Mouse (Mus musculus) stomach, embryonic 14.5 days (tissue): ENCODE measurements at regions not wholly inside any gene's neighbourhood (a gene's known extent, or its start where the extent isn't known, plus 50 kb on each side); places are given as distances from the start of the nearest gene placed in this dataset.

Experiments
- ATAC-seq: fragments of 200-750 bp; cut with Nextera tagmentation; 2 replicates; pipeline ENCODE4 v1.8.0; 2017; ENCODE audit warnings: low read depth, moderate TSS enrichment; ENCODE audit not compliant: insufficient number of reproducible peaks, insufficient read depth, low FRiP score
- H3K27ac ChIP-seq: fragments of 300-500 bp; sonication (generic); 2 replicates; pipeline ENCODE4 v1.5.1; 2014; ENCODE audit warnings: mild to moderate bottlenecking, low read length, moderate library complexity, mixed read lengths
- H3K27me3 ChIP-seq: fragments of 300-500 bp; sonication (generic); 2 replicates; pipeline ENCODE4 v1.6.1; 2014; ENCODE audit warnings: low read length, control low read depth, mixed read lengths; ENCODE audit not compliant: control insufficient read depth, insufficient read depth
- H3K36me3 ChIP-seq: fragments of 300-500 bp; sonication (generic); 2 replicates; pipeline ENCODE4 v1.6.1; 2014; ENCODE audit warnings: mild to moderate bottlenecking, control low read depth, low read length, moderate library complexity, mixed read lengths; ENCODE audit not compliant: control insufficient read depth, insufficient read depth
- H3K4me1 ChIP-seq: fragments of 300-500 bp; sonication (generic); 2 replicates; pipeline ENCODE4 v1.6.1; 2014; ENCODE audit warnings: low read length, control low read depth, mixed read lengths; ENCODE audit not compliant: control insufficient read depth, insufficient read depth
- H3K4me2 ChIP-seq: fragments of 300-500 bp; sonication (generic); replicated peaks from 2 replicates; pipeline ENCODE4 v1.6.1; 2014; ENCODE audit warnings: low read depth, low read length, control low read depth
- H3K4me3 ChIP-seq: fragments of 300-500 bp; sonication (generic); 2 replicates; pipeline ENCODE4 v1.5.1; 2014; ENCODE audit warnings: low read depth, low read length, control low read depth
- H3K9ac ChIP-seq: fragments of 300-500 bp; sonication (generic); replicated peaks from 2 replicates; pipeline ENCODE4 v1.6.1; 2014; ENCODE audit warnings: low read depth, mild to moderate bottlenecking, control low read depth, low read length, moderate library complexity, mixed read lengths
- H3K9me3 ChIP-seq: fragments of 300-500 bp; sonication (generic); 2 replicates; pipeline ENCODE4 v1.6.1; 2016; ENCODE audit warnings: low read depth, low read length, control low read depth; ENCODE audit not compliant: control insufficient read depth
- WGBS: fragments of 180-500 bp; shearing (Covaris S2); extraction: QIAGEN DNeasy Blood & Tissue Kit; methylation state at CpG from one replicate; pipeline ENCODE4 v1.1.7; 2014; 5-methylcytosine and 5-hydroxymethylcytosine counted together

DNA sequence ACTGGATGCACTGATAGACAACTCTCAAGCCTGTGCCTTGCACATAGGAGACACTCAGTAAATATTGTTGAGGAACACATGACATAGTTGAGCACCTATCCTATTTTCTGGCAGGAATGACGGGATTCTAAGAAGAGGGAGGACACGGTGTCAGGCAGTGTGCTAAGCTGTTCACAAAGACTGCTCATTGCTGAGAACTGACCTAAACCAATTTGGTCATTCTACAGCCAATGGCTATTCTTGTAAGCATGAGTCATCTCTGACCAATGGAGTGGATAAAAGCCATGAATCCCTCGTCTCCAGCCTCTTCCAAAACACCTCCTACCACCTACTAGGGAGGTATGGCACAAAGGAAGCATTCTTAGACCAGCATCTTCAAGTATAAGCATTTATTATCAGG, 75.7 kb upstream of the Kit start:
- H3K4me1 ChIP-seq: no peaks in the 10 kb centered on the region
- ATAC-seq: no peak
- no peaks in the 10 kb centered on the region for H3K27me3 ChIP-seq
- no peak overlapping the region for H3K27ac ChIP-seq
- H3K9me3 ChIP-seq: no peaks in the 10 kb centered on the region
- 83% methylated on average over 3 of the region's 3 CpGs for WGBS
- H3K4me3 ChIP-seq: no peak overlapping the region
- H3K36me3 ChIP-seq: no peaks in the 10 kb centered on the region
- H3K9ac ChIP-seq: no peak overlapping the region
- H3K4me2 ChIP-seq: no peak overlapping the region

DNA sequence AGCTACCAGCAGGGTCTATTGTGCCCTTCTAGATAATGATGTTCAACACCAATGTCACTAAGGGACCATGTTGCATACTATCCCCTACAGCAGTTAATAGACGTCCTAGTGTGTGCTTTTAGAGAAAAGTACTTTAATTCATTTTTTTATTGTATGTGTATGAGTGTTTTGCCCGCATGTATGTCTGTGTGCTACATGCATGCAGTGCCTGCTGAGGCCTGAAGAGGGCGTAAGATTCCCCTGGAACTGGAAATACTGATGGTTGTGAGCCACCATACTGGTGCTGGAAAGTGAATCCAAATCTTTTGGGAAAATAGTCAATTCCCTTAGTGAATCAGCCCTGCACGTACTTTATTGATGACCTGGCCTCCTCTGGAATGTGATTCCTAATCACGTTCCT, 75.0 kb upstream of the Kit start:
- 89% methylated on average over 5 of the region's 5 CpGs for WGBS

DNA sequence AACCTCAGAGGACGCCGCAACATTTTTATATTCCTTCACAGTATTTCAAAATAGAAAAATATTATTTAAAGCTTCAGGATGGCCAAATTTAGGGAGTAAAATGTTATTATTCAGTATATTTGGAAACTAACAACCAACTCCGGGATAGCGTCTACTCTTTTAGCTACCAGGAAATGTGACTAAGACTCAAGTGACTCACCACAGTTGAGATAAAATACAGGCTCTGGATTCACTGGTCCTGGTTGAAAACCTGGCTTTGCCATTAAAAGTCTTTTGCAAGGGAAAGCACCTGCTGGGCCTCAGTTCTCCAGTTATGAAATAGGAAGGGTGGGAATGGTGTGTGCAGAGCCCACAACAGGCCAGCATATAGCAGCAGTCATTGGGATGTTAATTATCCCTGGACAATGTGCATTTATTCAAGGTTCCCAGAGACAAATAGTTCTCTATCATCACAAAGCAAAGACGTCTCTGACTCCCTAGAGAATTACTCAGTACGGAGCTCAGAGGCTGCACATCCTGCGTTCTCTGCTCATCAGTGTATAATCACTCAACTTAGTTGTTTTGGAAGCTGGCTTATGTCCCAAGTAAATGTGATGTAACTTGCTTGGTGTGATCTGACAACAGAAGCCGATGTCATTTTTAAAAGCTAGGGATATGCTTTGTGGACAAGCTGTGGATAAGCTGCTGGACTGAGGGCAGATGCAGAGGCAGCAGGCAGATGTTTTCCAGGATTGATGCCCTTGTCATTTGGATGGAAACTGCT, 73.9 kb upstream of the Kit start:
- no peaks in the 10 kb centered on the region for H3K9me3 ChIP-seq

More for the DNA sequence above, 75.0 kb upstream of the Kit start:
- H3K4me1 ChIP-seq: no peaks in the 10 kb centered on the region
- H3K27me3 ChIP-seq: no peaks in the 10 kb centered on the region
- H3K9ac ChIP-seq: no peak overlapping the region
- H3K9me3 ChIP-seq: no peaks in the 10 kb centered on the region
- no peak for ATAC-seq
- no peak overlapping the region for H3K27ac ChIP-seq
- no peaks in the 10 kb centered on the region for H3K36me3 ChIP-seq
- no peak overlapping the region for H3K4me3 ChIP-seq
- no peak overlapping the region for H3K4me2 ChIP-seq

DNA sequence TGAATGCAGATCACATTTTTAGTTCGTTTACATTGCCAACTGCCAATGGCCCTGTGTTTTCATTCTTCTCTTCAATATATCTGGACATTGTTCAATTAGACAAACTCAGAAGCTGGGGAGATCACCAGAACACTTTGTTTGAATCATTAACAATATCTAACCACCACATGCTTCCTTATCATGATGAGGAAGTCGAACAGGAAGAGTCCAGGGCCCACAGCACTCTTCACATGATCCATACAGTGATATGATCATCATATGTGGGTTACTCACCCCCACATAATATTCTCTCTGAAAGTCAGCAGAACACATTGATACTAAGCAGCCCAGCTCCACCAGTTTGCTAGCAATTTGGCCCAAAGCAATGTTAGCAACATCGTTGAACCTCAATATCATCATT, 71.0 kb upstream of the Kit start:
- 85% methylated on average over 3 of the region's 3 CpGs for WGBS
- no peak overlapping the region for H3K27ac ChIP-seq
- H3K4me3 ChIP-seq: no peak overlapping the region
- H3K4me1 ChIP-seq: no peaks in the 10 kb centered on the region
- no peaks in the 10 kb centered on the region for H3K36me3 ChIP-seq
- no peak for ATAC-seq
- H3K9ac ChIP-seq: no peak overlapping the region
- H3K4me2 ChIP-seq: no peak overlapping the region
- H3K27me3 ChIP-seq: no peaks in the 10 kb centered on the region
- no peaks in the 10 kb centered on the region for H3K9me3 ChIP-seq

More for the DNA sequence above, 73.9 kb upstream of the Kit start:
- Histone ChIP-seq H3K4me1 (no peaks in the 10 kb centered on the region), H3K36me3 (no peaks in the 10 kb centered on the region), H3K4me3 (no peak overlapping the region), H3K4me2 (no peak overlapping the region), H3K27me3 (no peaks in the 10 kb centered on the region), H3K9ac (no peak overlapping the region), H3K27ac (no peak overlapping the region)
- ATAC-seq: no peak
- 72% methylated on average over 8 of the region's 8 CpGs for whole genome bisulfite sequencing

DNA sequence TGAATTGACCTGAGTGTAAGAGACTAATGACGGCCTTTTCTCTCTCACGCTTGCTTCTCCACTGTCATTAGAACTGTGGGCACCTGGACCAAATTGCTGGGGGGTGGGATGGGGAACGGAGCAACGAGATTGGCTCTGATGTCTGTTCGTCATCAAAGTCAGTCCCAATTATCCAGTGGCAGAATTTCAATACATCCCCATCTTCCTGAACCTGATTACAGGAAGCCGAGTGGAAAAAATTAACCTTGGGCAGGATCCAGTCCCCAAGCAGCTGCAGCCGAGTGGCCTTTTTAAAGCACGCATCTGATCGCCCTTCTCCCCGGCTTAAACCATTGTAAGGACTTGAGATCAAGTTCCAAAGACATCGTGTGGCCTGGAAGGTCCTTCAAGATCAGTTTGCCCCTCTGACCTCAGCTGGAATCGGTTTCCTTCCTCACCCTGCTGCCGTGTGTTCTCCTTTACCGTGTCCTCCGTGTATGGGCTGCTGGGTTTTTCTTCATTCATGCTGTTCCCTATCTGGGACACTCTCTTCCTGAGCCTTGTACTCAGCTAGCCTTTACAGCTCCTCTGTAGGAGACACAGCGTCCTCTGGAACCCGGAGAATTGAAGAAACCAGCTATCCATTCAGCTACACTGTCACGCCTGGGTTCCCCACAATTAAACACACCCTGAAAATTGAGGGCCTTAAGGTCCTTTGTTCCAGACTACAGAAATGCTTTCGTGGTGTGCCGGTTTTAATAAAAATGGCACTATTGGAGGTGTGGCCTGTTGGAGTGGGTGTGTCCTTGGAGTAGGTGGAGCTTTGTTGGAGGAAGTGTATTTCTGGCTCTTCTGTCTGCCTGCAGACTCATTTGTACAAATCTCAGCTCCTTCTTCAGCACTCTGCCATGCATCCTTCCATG, 61.9 kb upstream of the Kit start:
- Histone ChIP-seq H3K9ac (no peak overlapping the region), H3K9me3 (no peaks in the 10 kb centered on the region), H3K27me3 (no peaks in the 10 kb centered on the region), H3K4me3 (no peak overlapping the region), H3K4me1 (no peaks in the 10 kb centered on the region), H3K36me3 (no peaks in the 10 kb centered on the region), H3K27ac (no peak overlapping the region), H3K4me2 (no peak overlapping the region)
- 87% methylated on average over 20 of the region's 20 CpGs for WGBS
- no peak for ATAC-seq

DNA sequence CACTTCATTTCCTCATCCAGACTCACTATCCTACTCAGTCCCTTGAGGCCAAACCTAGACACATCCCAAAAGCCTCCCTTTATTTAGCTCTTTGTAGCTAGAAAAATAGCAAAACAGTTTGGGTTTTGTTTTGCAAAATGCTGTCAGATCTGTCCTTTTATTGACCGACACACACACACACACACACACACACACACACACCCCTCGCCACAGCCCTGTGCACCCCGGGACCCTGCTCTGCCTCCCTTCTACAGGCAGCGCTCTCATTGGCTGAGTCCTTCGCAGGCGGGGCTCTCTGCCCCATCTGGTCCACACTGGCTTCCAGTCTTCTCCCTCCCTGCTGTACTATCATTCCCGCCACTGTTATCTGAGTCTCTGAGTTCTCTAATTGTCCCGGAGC, 56.5 kb upstream of the Kit start:
- Histone ChIP-seq H3K9ac (no peak overlapping the region), H3K36me3 (no peaks in the 10 kb centered on the region), H3K27me3 (no peaks in the 10 kb centered on the region), H3K9me3 (no peaks in the 10 kb centered on the region), H3K27ac (no peak overlapping the region), H3K4me2 (no peak overlapping the region), H3K4me3 (no peak overlapping the region), H3K4me1 (no peaks in the 10 kb centered on the region)
- 64% methylated on average over 8 of the region's 8 CpGs for WGBS
- ATAC-seq: no peak

DNA sequence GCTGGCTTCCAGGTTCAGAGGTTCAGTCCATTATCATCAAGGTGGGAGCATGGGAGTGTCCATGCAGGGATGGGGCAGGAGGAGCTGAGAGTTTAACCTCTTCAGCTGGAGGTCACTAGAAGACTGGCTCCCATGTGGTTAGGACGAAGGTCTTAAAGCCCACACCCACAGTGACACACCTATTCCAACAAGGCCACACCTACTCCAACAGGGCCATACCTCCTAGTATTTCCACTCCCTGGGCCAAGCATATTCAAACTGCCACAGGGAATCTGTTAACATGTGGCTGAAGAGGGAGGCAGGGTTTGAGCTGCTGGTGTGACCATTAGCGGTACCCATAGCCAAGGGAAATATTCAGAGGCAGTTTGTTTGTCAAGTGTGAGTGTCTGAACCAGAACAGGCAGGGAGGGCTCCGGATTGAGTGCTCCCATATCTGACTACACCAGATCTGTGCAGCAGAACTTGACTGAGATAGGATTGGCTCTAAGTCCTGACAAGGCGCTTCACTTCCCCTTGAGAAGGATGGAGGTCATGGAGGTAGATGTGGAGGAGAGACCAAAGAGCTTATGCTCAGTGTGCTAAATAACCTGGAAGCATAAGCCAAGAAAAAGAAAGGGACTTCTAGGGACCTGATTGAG, 51.6 kb upstream of the Kit start:
- 89% methylated on average over 4 of the region's 4 CpGs for WGBS
- Histone ChIP-seq H3K4me2 (no peak overlapping the region), H3K36me3 (no peaks in the 10 kb centered on the region), H3K9ac (no peak overlapping the region), H3K9me3 (no peaks in the 10 kb centered on the region), H3K27me3 (no peaks in the 10 kb centered on the region), H3K4me3 (no peak overlapping the region), H3K4me1 (no peaks in the 10 kb centered on the region), H3K27ac (no peak overlapping the region)
- ATAC-seq: no peak
